Mouse (Mus musculus): Measurements from ENCODE around the gene Piwil1. TPM values are rescaled to one million over a fixed set of nuclear protein-coding genes. Genes with fewer than 3 reads are reported as not detected.

The Piwil1 gene
- polyA plus RNA-seq, 1 experiment from 2014 or later: not detected

DNA sequence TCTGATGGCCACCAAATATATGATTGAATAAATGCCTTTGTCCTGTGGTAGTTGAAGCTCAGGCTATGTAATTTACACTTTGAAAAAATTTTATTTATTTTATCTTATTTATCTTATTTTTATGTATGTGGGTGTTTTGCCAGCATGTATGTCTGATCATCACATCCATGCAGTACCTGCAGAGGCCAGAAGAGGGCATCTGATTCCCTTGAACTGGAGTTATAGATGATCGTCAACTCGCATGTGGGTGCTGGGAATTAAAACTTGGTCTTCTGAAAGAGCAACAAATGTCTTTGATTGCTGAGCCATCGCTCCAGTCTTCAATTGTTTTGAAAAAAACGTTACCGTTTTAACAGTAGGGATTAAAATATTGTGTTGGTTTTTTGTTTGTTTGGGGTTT lies 15.2 kb upstream of the Piwil1 start:
- H3K27ac ChIP-seq (ENCODE audit: low read depth, low read length): no peak overlapping the region
- no peak overlapping the region for H3K4me3 ChIP-seq (ENCODE audit: low read depth, low read length)
- no peak overlapping the region for H3K9ac ChIP-seq (ENCODE audit: low read depth, low read length)
- no peaks in the 10 kb centered on the region for H3K27me3 ChIP-seq (replicated peaks; ENCODE audit: control insufficient read depth, insufficient read depth, low read length)
- TF ChIP-seq CTCF (IDR thresholded peaks at IDR 0.05; ENCODE audit: low read depth): peak; percentile 23; the same call in 1 of the 2 replicates
- no peaks in the 10 kb centered on the region for H3K9me3 ChIP-seq (ENCODE audit: control insufficient read depth)
- no peaks in the 10 kb centered on the region for H3K4me1 ChIP-seq (replicated peaks; ENCODE audit: control insufficient read depth, insufficient read depth, low read length)
- no peak overlapping the region for H3K4me2 ChIP-seq (replicated peaks; ENCODE audit: low read depth)
- no peak for ATAC-seq
- 89% methylated on average over 5 of the region's 5 CpGs for WGBS
- no peaks in the 10 kb centered on the region for H3K36me3 ChIP-seq (ENCODE audit: control insufficient read depth, insufficient read depth)

- no peak for TF ChIP-seq CTCF (IDR thresholded peaks at IDR 0.05; ENCODE audit: low read depth)
- Histone ChIP-seq H3K4me1 (replicated peaks; ENCODE audit: control insufficient read depth, insufficient read depth, low read length) (no peaks in the 10 kb centered on the region), H3K4me3 (ENCODE audit: low read depth, low read length) (no peak overlapping the region), H3K9ac (ENCODE audit: low read depth, low read length) (no peak overlapping the region), H3K27me3 (replicated peaks; ENCODE audit: control insufficient read depth, insufficient read depth, low read length) (no peaks in the 10 kb centered on the region), H3K4me2 (replicated peaks; ENCODE audit: low read depth) (no peak overlapping the region), H3K36me3 (ENCODE audit: control insufficient read depth, insufficient read depth) (no peaks in the 10 kb centered on the region), H3K27ac (ENCODE audit: low read depth, low read length) (no peak overlapping the region), H3K9me3 (ENCODE audit: control insufficient read depth) (no peaks in the 10 kb centered on the region)
- 64% methylated on average over 6 of the region's 6 CpGs for WGBS
- no peak for ATAC-seq
Observed at GRCm38 (mm10) chr5:128694107-128694506, 8.2 kb upstream of the Piwil1 start.

GRCm38 (mm10) chr5:128694611-128695325 lies 7.6 kb upstream of the Piwil1 start:
- Histone ChIP-seq H3K9me3 (ENCODE audit: control insufficient read depth) (no peaks in the 10 kb centered on the region), H3K4me1 (replicated peaks; ENCODE audit: control insufficient read depth, insufficient read depth, low read length) (no peaks in the 10 kb centered on the region), H3K4me3 (ENCODE audit: low read depth, low read length) (no peak overlapping the region), H3K36me3 (ENCODE audit: control insufficient read depth, insufficient read depth) (no peaks in the 10 kb centered on the region), H3K9ac (ENCODE audit: low read depth, low read length) (no peak overlapping the region), H3K4me2 (replicated peaks; ENCODE audit: low read depth) (no peak overlapping the region), H3K27ac (ENCODE audit: low read depth, low read length) (no peak overlapping the region), H3K27me3 (replicated peaks; ENCODE audit: control insufficient read depth, insufficient read depth, low read length) (no peaks in the 10 kb centered on the region)
- TF ChIP-seq CTCF (IDR thresholded peaks at IDR 0.05; ENCODE audit: low read depth): no peak
- WGBS: 72% methylated on average over 18 of the region's 18 CpGs
- no peak for ATAC-seq

GRCm38 (mm10) chr5:128696824-128697223 lies 5.5 kb upstream of the Piwil1 start:
- no peaks in the 10 kb centered on the region for H3K9me3 ChIP-seq (ENCODE audit: control insufficient read depth)
- H3K27me3 ChIP-seq (replicated peaks; ENCODE audit: control insufficient read depth, insufficient read depth, low read length): no peaks in the 10 kb centered on the region
- TF ChIP-seq CTCF (IDR thresholded peaks at IDR 0.05; ENCODE audit: low read depth): no peak
- no peak overlapping the region for H3K27ac ChIP-seq (ENCODE audit: low read depth, low read length)
- H3K36me3 ChIP-seq (ENCODE audit: control insufficient read depth, insufficient read depth): no peaks in the 10 kb centered on the region
- H3K4me3 ChIP-seq (ENCODE audit: low read depth, low read length): no peak overlapping the region
- ATAC-seq: no peak
- WGBS: 78% methylated on average over 10 of the region's 10 CpGs
- no peak overlapping the region for H3K9ac ChIP-seq (ENCODE audit: low read depth, low read length)
- no peak overlapping the region for H3K4me2 ChIP-seq (replicated peaks; ENCODE audit: low read depth)
- no peaks in the 10 kb centered on the region for H3K4me1 ChIP-seq (replicated peaks; ENCODE audit: control insufficient read depth, insufficient read depth, low read length)

DNA sequence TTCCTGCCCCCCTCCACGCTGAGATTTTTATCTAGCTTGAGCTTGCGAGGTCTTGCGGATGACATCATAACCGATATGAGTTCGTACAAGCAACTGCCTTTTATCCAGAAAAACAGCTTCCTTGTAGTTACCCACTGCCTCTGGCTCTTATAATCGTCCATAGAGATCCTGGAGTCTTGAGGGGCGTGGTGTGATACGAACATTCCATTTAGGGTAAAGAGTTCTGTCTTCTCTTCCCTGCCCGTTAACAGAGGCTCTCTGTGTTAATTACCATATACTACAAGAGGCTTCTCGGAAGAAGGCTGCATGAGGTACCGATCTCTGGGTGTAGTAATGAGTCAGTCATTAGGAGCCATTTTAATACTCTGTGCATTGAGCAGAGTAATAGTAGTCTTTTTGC lies 1.6 kb upstream of the Piwil1 start:
- Histone ChIP-seq H3K9ac (ENCODE audit: low read depth, low read length) (no peak overlapping the region), H3K27ac (ENCODE audit: low read depth, low read length) (no peak overlapping the region), H3K36me3 (ENCODE audit: control insufficient read depth, insufficient read depth) (no peaks in the 10 kb centered on the region), H3K4me1 (replicated peaks; ENCODE audit: control insufficient read depth, insufficient read depth, low read length) (no peaks in the 10 kb centered on the region), H3K4me2 (replicated peaks; ENCODE audit: low read depth) (no peak overlapping the region), H3K9me3 (ENCODE audit: control insufficient read depth) (no peaks in the 10 kb centered on the region), H3K4me3 (ENCODE audit: low read depth, low read length) (no peak overlapping the region), H3K27me3 (replicated peaks; ENCODE audit: control insufficient read depth, insufficient read depth, low read length) (no peaks in the 10 kb centered on the region)
- TF ChIP-seq CTCF (IDR thresholded peaks at IDR 0.05; ENCODE audit: low read depth): no peak
- no peak for ATAC-seq
- WGBS: 55% methylated on average over 11 of the region's 11 CpGs

- no peaks in the 10 kb centered on the region for H3K36me3 ChIP-seq (ENCODE audit: control insufficient read depth, insufficient read depth)
- no peaks in the 10 kb centered on the region for H3K27me3 ChIP-seq (replicated peaks; ENCODE audit: control insufficient read depth, insufficient read depth, low read length)
- no peak overlapping the region for H3K4me2 ChIP-seq (replicated peaks; ENCODE audit: low read depth)
- TF ChIP-seq CTCF (IDR thresholded peaks at IDR 0.05; ENCODE audit: low read depth): no peak
- no peaks in the 10 kb centered on the region for H3K4me1 ChIP-seq (replicated peaks; ENCODE audit: control insufficient read depth, insufficient read depth, low read length)
- no peak overlapping the region for H3K9ac ChIP-seq (ENCODE audit: low read depth, low read length)
- H3K27ac ChIP-seq (ENCODE audit: low read depth, low read length): no peak overlapping the region
- H3K4me3 ChIP-seq (ENCODE audit: low read depth, low read length): no peak overlapping the region
- WGBS: 30% methylated on average over 10 of the region's 10 CpGs
- ATAC-seq: no peak
- no peaks in the 10 kb centered on the region for H3K9me3 ChIP-seq (ENCODE audit: control insufficient read depth)
Observed at GRCm38 (mm10) chr5:128703688-128704087, 1.4 kb downstream of the Piwil1 start.
